Mouse (Mus musculus) layer of hippocampus, adult 9-11 months (tissue): ENCODE results near the gene Aes.
A peak's percentile ranks its signal among the peaks of the same experiment; 100 is the strongest.

ENCODE experiments used
- DNase-seq: peaks from one replicate; pipeline ENCODE4 v3.0.0; 2022

Aes gene

GRCm38 (mm10) chr10:81559163-81559626, at the start of gene Aes:
Aes (plus strand) TSS chr10:81559488.
- DNase-seq, result no peak

- no peak for DNase-seq
Measured at GRCm38 (mm10) chr10:81510246-81510810, 49.0 kb upstream of the Aes start.

GRCm38 (mm10) chr10:81513798-81514197, 45.5 kb upstream of the Aes start:
- no peak for DNase-seq

- no peak for DNase-seq
Measured at GRCm38 (mm10) chr10:81517227-81517626, 42.1 kb upstream of the Aes start.

GRCm38 (mm10) chr10:81518546-81518945, 40.7 kb upstream of the Aes start:
- no peak for DNase-seq

GRCm38 (mm10) chr10:81519227-81519977, 39.9 kb upstream of the Aes start:
- DNase-seq, result peak; percentile 80

- no peak for DNase-seq
Measured at GRCm38 (mm10) chr10:81519978-81520365, 39.3 kb upstream of the Aes start.

- no peak for DNase-seq
Measured at GRCm38 (mm10) chr10:81523142-81523541, 36.1 kb upstream of the Aes start.

- no peak for DNase-seq
Measured at GRCm38 (mm10) chr10:81523570-81523969, 35.7 kb upstream of the Aes start.

GRCm38 (mm10) chr10:81524051-81524605, 35.2 kb upstream of the Aes start, which contains the start of gene Gna15:
Gna15 (minus strand) TSS chr10:81524225.
- peak; percentile 84 for DNase-seq

GRCm38 (mm10) chr10:81525017-81525694, 34.1 kb upstream of the Aes start:
- DNase-seq, result no peak

GRCm38 (mm10) chr10:81526779-81527178, 32.5 kb upstream of the Aes start:
- DNase-seq, result no peak

- DNase-seq, result no peak
Measured at GRCm38 (mm10) chr10:81534826-81535225, 24.5 kb upstream of the Aes start.

GRCm38 (mm10) chr10:81536734-81537133, 22.6 kb upstream of the Aes start:
- no peak for DNase-seq

- no peak for DNase-seq
Measured at GRCm38 (mm10) chr10:81537429-81537828, 21.9 kb upstream of the Aes start.

- DNase-seq, result no peak
Measured at GRCm38 (mm10) chr10:81538321-81539048, 20.8 kb upstream of the Aes start.

- DNase-seq, result no peak
Measured at GRCm38 (mm10) chr10:81541363-81541762, 17.9 kb upstream of the Aes start.

- no peak for DNase-seq
Measured at GRCm38 (mm10) chr10:81541803-81542202, 17.5 kb upstream of the Aes start.

- DNase-seq, result no peak
Measured at GRCm38 (mm10) chr10:81542727-81543460, 16.4 kb upstream of the Aes start.

- DNase-seq, result no peak
Measured at GRCm38 (mm10) chr10:81543633-81544032, 15.7 kb upstream of the Aes start.

GRCm38 (mm10) chr10:81544296-81545160, 14.8 kb upstream of the Aes start:
- no peak for DNase-seq
